Mouse (Mus musculus) G1E-ER4 (cell line): ENCODE data around the gene Tnni3. TPM values are rescaled to one million over a fixed set of nuclear protein-coding genes. Genes with fewer than 3 reads are reported as not detected.
"Not testable (repeated sequence)": the region's sequence is repeated elsewhere in the genome, so short reads cannot be mapped to it uniquely, and the experiment has no call there.

ENCODE experiments used
- GATA1 ChIP-seq: IDR thresholded peaks from one replicate; pipeline ENCODE4 v1.8.0; 2012; ENCODE audit warnings: low read length, inconsistent platforms
- polyA plus RNA-seq: library from polyadenylated mRNA; stranded (reverse); fragments of >175 nt; gene quantifications from 2 replicates; pipeline ENCODE4 v1.2.3, GENCODE M21; 2012

Gene Tnni3
- polyA plus RNA-seq: 0.81 and 1.2 TPM in 2 replicates

- not testable (repeated sequence) for TF ChIP-seq GATA1
Measured at GRCm38 (mm10) chr7:4524212-4524922, at the start of gene Tnni3. Gene Tnni3, minus strand, starts transcription at chr7:4524229.

- TF ChIP-seq GATA1: no peak
Measured at GRCm38 (mm10) chr7:4562660-4563059, 38.6 kb upstream of the Tnni3 start.

DNA sequence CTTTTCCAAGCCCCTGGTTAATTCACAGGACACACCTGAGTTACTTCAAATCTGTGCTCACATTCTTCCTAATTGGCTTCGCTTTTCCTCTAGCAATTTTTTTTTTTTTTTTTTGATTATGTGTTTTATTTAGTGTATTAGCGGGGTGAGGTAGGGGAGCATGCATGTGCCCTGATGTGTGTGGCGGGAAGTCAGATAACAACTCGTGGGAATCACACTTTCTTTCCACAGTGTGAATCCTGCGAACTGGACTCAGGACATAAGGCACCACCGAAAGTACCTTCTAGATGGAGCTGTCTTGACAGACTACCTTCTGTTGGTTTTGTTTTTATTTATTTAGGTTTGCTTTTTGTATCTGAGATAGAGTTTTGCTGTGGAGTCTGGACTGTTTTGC, 33.1 kb upstream of the Tnni3 start:
- TF ChIP-seq GATA1: no peak

DNA sequence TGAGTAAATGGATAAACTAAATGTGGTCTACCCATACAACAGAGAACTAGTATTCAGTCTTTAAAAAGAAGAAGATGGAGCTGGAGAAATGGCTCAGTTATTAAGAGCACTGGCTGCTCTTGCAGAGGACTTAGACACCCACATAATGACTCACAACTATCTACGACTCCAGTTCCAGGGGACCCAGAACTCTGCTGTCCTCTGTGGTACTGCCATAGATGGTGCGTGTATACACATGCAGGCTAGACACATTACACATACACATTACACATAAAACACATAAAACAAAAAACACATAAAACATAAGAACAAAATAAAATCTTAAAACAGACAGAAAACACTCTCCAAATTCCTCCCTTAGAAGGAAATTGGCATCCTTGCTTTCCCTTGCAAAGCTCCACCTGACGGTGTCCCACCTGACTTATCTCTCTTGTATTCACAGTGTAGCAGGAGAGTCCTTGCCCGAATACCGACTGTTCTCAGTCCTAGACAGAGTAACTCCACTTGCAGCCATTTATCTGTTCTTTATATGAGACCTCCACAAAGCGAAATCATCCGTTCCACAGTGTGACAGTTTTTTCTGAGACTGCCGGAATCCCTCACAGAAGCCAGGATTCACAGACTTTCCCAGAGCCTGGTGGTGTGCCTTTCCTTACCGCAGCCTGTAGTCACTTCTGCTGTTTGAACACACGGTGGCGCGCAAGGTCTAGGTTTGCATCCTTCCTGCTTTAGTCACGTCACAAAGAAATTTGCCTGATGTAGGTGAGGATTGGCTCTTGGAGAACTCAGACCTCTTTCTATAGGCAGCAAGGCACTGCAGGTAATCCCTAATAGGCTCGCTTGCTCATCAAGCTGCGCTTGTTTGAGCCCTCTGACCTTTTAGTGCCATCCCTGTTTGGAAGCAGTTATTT, 32.5 kb upstream of the Tnni3 start:
- no peak for TF ChIP-seq GATA1

- no peak for TF ChIP-seq GATA1
Measured at GRCm38 (mm10) chr7:4547221-4547641, 23.2 kb upstream of the Tnni3 start, which contains the start of gene Syt5. Gene Syt5, minus strand, starts transcription at chr7:4547541.

DNA sequence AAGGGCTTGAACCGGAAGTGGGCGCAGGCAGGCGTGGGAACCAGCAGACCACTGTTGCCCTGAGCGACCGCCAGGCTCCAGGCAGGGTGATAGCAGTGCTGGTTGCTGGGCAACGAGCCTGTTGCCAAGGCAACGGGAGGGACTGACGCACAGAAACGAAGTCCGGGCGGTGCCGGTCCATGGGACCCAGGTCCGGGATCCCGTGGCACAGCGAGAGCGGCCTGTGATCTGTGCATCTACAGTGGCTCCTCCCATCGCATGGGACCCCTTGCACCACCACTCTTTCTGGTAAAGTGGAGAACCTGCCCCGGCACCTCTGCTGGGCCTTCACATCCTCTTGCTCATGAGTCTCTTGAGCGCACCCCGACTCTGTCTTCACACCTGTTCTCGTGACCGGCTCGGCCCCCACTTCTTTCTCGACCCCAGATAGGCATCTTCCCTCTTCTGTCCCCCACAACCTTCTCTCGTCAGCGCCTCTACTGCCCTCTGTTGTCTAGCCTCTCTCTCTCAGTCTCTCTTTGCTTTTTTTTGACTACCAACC, 22.6 kb upstream of the Tnni3 start:
- TF ChIP-seq GATA1: no peak

DNA sequence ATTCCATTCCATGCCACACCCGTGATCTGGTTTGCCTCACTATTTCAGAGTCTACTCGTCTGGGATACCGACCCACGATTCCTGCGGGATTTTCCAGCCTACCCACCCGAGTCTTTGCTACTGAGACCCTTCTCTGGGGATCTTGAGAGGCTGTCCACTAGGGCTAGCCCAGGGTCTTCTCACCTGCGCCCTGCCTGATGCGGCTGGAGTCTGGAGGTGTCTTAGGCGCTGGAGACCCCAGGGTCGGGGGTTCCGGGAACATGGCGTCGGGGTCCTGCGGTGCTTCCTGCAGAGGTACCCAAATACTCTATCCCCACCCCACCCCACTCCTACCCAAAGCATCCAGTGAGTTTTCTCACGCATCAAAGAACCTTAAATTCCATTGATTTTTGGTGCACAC, 22.0 kb upstream of the Tnni3 start:
- no peak for TF ChIP-seq GATA1

DNA sequence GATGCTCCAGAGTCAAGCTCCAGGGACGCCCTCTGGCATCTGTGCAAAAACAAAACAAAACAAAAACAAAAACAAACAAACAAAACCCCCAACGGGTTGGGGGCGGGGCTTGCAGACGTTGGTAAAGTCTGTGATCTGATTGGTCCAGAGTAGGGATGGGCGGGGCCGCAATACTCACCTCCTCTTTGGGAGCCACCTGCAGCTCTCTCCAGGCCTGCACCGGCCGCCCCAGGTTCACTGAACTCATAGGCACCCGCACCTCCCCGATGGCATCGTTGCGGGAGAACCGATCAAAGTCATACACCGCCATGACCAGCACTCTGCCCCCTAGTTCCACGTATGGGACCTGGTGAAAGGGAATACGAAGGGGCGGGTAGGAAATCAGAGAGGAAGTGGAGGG, 18.0 kb upstream of the Tnni3 start:
- no peak for TF ChIP-seq GATA1

DNA sequence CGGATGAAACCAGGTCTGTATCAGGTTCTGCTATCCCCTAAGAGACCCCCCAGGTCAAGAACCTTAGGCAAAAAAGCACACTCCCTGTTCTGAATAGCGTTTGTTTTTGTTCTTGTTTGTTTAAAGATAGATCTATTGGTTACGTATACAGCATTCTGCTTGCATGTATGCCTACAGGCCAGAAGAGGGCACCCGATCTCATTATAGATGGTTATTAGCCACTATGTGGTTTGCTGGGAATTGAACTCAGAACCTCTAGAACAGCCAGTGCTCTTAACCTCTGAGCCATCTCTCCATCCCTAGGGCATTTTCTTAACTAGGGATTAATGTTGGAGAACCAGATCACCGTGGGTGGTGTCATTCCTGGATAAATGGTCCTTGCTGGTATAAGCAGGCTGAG, 17.3 kb upstream of the Tnni3 start:
- TF ChIP-seq GATA1: no peak

- TF ChIP-seq GATA1: no peak
Measured at GRCm38 (mm10) chr7:4539019-4539418, 15.0 kb upstream of the Tnni3 start.

- no peak for TF ChIP-seq GATA1
Measured at GRCm38 (mm10) chr7:4537181-4537580, 13.2 kb upstream of the Tnni3 start.

GRCm38 (mm10) chr7:4536369-4536768, 12.3 kb upstream of the Tnni3 start:
- TF ChIP-seq GATA1: no peak

GRCm38 (mm10) chr7:4532005-4532729, 8.1 kb upstream of the Tnni3 start, which contains the start of gene Dnaaf3:
Gene Dnaaf3, minus strand, starts transcription at chr7:4532453.
- TF ChIP-seq GATA1: no peak

- TF ChIP-seq GATA1: no peak
Measured at GRCm38 (mm10) chr7:4527302-4527689, 3.3 kb upstream of the Tnni3 start.
